Mouse (Mus musculus) heart, adult 18-20 months (tissue): Measurements from ENCODE around the gene Rnf215. TPM values are rescaled to one million over a fixed set of nuclear protein-coding genes. Genes with fewer than 3 reads are reported as not detected.
"Not testable (repeated sequence)": the region's sequence is repeated elsewhere in the genome, so short reads cannot be mapped to it uniquely, and the experiment has no call there.

Experiments
- DNase-seq, 2 experiments: peaks; one replicate each; pipeline ENCODE4 v3.0.0; 2021 to 2022; ENCODE audit warnings: mixed read lengths in 1 of 2
- long read RNA-seq, 2 experiments: library from polyadenylated mRNA; stranded (forward); transcript quantifications; one replicate each; pipeline ENCODE4 v2.0.0; 2021
- total RNA-seq, 2 experiments: library from RNA; stranded (reverse); gene quantifications; 2 replicates each; pipeline ENCODE4 v1.2.3; 2021

Rnf215 gene
- total RNA-seq, result 10 to 100 TPM; 11.6 to 13.5 TPM
- long read RNA-seq, experiment 1, transcript Rnf215-201 (9 exons, 1,874 nt), result major isoform, 7 of 10 reads
- long read RNA-seq, experiment 1, partial matches to known transcripts, result 0 of 10 reads
- long read RNA-seq, experiment 1, other reads (novel, unspliced or antisense), result 3 of 10 reads
- long read RNA-seq, experiment 2, transcript Rnf215-201 (9 exons, 1,874 nt), result major isoform, 5 of 7 reads
- long read RNA-seq, experiment 2, partial matches to known transcripts, result 2 of 7 reads
- long read RNA-seq, experiment 2, other reads (novel, unspliced or antisense), result 0 of 7 reads

DNA sequence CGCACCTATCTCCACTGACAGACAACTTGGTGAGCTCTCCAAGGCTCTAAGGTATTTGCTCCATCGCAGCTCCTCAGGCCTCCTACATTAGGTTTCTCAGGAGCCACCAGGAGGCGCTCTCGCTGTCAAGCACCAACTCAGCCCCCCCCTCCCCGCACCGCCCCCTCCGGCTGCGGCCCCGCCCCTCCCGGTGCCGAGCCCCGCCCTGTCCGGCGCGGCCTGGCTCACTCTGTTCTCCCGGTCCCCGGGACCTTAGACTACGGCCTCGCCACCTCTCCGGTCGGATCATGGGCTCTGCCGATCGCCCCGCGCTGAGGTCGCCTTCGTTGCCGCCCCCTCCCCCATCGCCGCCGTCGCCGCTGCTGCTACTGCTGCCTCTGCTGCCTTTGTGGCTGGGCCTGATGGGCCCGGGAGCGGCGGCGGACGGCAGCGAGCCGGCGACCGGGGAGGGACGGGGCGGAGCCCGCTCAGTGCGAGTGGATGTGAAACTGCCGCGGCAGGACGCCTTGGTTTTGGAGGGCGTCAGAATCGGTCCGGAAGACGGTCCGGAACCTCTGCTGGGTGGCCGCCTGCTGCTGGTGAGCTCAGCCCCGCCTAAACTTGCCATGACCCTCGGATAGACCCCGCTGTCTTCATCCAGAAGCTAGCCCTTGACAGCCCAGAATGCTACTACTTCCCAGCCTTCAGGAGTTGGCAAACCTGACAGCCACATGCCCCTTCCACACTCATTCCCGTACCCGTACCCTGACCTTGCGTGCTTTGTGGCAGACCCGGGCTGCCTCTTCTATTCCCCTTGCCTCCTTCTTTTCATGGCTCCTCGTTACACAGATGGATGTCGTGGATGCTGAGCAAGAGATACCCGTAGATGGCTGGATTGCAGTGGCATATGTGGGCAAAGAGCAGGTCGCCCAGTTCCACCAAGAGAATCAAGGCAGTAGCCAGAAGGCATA, at the start of gene Rnf215:
Gene Rnf215, plus strand, starts transcription at position 217 of the 950 bp plus-strand sequence.
- peak; percentile 91 to 94 for DNase-seq

DNA sequence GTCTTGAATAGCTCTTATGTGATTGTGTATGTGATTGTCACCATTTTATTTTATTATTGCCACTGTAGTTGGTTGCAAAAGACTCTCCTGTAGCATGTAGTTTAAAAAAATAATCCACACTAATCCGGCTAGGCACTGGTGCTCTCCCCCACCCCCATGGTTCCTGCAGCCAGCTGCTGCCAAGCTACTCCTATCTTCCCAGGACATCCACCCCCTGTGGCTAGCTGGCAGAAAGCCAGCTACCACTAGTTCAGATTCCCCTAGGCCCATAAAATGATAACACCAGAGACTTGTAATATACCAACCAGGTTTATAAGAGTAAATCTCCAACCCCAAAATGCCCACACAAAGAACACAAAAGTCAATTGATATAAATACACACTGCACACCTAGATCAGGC, 48.8 kb upstream of the Rnf215 start:
- DNase-seq, result no peak

DNA sequence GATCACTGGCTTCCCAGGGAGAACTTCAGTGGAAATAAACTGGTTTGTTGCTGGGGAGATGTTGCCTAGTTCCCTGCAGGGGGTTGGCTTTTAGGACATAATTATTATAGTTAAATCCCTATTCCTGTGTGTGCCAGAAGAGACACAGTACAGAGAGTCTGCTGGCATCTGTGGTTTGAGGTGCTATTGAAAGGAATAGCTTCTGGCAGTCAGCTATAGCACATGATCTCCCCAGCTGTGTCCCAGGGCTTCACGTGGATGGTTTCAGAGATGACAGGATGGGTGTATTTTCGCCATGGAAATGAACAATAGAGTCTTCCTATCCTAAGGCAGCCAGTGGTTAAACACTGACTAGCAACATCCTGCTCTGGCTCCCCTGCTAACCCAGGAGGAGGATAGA, 47.7 kb upstream of the Rnf215 start:
- DNase-seq, result no peak

GRCm38 (mm10) chr11:4093459-4094377, 41.3 kb upstream of the Rnf215 start:
- peak in 1 of 2 experiments; percentile 22 for DNase-seq

DNA sequence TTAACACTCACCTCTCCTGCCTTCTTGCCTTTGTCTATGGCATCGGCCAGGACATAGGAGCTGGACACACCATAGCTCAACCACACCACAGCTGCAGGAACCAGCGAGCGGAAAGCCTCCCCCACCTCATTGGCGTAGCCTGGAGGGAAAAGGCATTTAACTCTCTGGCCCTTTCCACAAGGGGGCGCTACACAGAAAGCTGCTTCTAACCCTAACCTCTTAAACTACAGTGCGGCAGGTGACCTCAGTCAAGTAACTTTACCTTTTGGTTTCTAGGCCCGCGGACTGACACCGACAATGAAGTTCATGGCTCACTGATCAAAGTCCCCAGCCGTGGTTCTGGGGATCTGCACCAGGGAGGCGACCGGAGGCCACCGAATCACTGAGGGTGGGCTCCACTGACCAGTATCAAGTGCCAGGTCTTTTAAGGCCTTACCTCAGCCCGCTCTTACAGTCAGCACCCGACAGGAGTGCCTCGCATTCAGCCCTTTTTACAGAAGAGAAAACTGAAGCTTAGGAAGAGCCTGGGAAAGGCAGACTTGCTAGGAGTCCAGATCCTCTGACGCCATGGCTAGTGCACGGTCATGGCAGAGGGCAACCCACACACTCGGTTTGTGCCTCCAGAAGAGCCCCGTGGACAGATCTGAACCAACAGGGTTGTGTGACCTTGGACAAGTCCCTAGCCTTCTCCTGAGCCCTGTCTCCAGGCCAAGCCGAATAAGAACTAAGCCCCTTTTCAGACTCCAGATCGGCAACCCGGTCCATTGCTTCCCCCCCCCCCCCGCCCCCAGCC, 40.4 kb upstream of the Rnf215 start:
- DNase-seq, result peak; percentile 69 to 84

DNA sequence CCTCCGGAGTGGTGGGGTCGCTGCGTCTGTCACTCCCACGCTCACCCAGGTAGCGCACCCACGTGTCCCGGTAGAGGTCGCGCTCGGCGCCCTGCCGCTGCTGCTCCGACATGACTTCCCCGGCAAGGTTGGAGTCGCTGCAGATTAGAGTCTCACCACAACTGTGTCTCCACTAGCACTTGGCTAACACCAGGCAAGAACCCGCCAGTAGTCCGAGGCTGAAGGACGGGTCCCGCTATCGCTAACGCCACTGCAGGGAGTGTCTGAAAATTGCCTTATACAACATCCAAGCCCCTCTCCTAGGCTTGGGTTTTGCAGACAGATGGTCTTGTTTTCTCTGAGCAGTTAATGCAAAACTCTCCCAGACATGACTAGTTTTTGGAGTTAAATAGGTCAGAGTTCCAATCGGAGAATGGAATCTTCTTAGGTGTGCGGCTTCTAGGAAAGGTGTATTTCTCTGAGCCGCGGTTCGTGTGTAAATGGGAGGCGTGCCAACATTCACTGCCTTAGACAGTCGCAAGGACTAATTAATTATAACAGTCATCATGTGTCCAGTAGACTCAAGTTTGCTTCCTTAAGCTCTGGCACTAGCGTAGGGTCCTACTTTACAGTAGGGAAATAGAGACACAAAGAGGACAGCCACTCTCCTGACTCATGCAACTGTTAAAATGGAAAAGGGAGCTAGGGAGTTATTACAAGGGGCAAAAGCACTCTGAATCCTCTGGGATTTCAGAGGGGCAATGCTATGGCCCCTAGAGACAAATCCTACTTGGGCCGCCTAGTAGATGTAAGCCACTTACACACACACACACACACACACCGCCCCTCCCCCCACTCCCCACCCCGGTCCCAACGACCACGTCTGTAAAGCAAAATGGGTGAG, 39.6 kb upstream of the Rnf215 start, which contains the start of gene Mtfp1:
Gene Mtfp1, minus strand, starts transcription at position 275 of the 883 bp plus-strand sequence.
- DNase-seq, result peak; percentile 79 to 82

GRCm38 (mm10) chr11:4096054-4096984, 38.7 kb upstream of the Rnf215 start:
- peak; percentile 98 to 99 for DNase-seq

DNA sequence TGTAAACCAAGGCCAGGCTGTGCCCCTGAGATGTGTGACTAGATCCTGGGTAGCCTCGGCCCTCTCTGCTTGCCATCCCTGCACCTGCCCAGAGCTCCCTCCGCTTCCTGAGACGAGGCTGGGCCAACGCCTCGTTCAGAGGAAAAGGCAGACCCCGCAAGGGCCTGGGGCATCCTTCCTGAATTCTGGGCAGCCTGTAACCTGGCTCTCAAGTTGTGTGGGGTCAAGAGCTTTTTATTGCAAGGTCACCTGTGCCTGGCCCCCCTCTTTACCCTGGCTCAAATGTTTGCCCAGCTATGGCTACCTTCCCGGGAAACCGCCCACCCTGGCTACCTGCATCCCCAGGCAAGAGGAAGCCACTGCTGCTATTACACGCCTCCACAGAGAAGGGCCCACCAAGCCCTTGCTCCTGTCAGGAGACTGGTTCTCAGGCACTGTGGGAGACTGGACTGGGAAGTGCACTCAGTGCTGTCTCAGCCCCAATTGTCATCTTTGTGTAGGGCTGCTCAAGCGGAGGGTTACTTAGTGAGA, 37.8 kb upstream of the Rnf215 start:
- DNase-seq, result no peak

GRCm38 (mm10) chr11:4098120-4098519, 36.9 kb upstream of the Rnf215 start:
- no peak for DNase-seq

GRCm38 (mm10) chr11:4098816-4099215, 36.2 kb upstream of the Rnf215 start:
- DNase-seq, result no peak

GRCm38 (mm10) chr11:4099447-4099846, 35.6 kb upstream of the Rnf215 start:
- DNase-seq, result no peak

GRCm38 (mm10) chr11:4101851-4102250, 33.2 kb upstream of the Rnf215 start:
- DNase-seq, result no peak

DNA sequence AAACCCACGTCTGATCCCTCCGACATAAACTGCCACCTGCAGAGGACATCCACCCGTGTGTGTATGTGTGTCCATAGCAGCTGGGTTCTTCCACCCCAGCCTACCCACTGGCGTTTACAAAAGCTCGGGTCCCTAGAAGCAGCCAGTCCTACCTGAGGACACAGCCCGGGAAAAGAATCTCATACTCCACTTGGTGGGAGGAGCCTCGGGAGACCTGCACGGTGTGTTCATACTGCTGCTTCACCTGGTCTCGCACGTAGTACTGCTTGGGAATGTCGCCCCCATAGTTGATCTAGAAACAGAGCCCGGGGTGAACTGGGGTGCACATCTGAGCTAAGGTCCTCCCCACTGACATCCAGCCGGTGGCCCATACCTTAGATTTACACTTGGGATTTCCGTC, 31.5 kb upstream of the Rnf215 start:
- DNase-seq, result no peak

- DNase-seq, result no peak
Observed at GRCm38 (mm10) chr11:4104989-4105388, 30.0 kb upstream of the Rnf215 start.

GRCm38 (mm10) chr11:4105444-4105843, 29.6 kb upstream of the Rnf215 start:
- DNase-seq, result no peak

DNA sequence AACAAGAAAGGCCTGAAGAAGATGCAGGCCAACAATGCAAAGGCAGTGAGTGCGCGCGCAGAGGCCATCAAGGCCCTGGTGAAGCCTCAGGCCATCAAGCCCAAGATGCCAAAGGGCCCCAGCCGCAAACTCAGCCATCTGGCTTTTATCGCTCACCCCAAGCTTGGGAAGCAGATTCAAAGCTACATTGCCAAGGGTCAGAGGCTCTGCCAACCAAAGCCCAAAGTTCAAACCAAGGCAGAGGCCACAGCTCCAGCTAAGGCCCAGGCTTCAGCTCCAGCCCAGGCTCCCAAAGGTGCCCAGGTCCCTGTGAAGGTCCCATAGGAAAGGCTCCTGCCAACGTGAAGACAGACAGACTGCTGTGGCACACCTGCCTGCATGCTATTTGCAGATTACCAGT, 27.1 kb upstream of the Rnf215 start:
- DNase-seq, result not testable (repeated sequence)

- DNase-seq, result no peak
Observed at GRCm38 (mm10) chr11:4108691-4109090, 26.3 kb upstream of the Rnf215 start.

- DNase-seq, result no peak
Observed at GRCm38 (mm10) chr11:4112033-4112432, 23.0 kb upstream of the Rnf215 start.

- DNase-seq, result no peak
Observed at GRCm38 (mm10) chr11:4112861-4113260, 22.1 kb upstream of the Rnf215 start.
